Mouse (Mus musculus): Measurements from ENCODE around the gene Pam. TPM values are rescaled to one million over a fixed set of nuclear protein-coding genes. Genes with fewer than 3 reads are reported as not detected.
"Not testable (repeated sequence)": the region's sequence is repeated elsewhere in the genome, so short reads cannot be mapped to it uniquely, and the experiment has no call there.

Pam gene
- polyA plus RNA-seq, 1 experiment from 2014 or later, result 9.8 TPM

DNA sequence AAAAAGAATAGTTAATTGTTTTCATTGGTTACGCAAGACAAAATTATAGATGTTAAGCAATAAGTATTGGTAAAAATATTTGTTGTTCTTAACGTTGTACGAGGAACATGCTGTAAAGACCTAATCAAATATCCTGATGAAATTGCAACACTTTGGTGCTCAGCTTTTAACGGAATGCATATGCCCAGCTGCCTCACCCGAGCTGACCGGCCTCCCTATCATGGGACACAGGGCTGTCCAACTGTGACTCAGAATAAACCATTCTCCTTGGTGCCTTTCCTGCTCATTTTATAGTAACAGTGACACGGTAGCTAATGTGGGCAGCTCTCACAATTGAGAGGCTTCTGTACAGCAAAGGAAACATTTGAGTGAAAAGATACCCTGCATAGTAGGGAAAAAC lies 324.3 kb downstream of the Pam start:
- 46% methylated on average over 7 of the region's 7 CpGs for WGBS (ENCODE audit: insufficient replicate concordance)
- peak overlapping the region; percentile 94 for H3K4me3 ChIP-seq (replicated peaks)
- peaks cover 51% of the 10 kb centered on the region for H3K4me1 ChIP-seq (replicated peaks)
- peak overlapping the region; percentile 63 for H3K27ac ChIP-seq
- DNase-seq, result no peak
- H3K27me3 ChIP-seq, result no peaks in the 10 kb centered on the region
- no peaks in the 10 kb centered on the region for H3K9me3 ChIP-seq (replicated peaks)
- no peaks in the 10 kb centered on the region for H3K36me3 ChIP-seq
- no peak for ATAC-seq (ENCODE audit: low read depth)
- H3K4me2 ChIP-seq, result peak overlapping the region; percentile 93
- H3K9ac ChIP-seq, result peak overlapping the region; percentile 85

DNA sequence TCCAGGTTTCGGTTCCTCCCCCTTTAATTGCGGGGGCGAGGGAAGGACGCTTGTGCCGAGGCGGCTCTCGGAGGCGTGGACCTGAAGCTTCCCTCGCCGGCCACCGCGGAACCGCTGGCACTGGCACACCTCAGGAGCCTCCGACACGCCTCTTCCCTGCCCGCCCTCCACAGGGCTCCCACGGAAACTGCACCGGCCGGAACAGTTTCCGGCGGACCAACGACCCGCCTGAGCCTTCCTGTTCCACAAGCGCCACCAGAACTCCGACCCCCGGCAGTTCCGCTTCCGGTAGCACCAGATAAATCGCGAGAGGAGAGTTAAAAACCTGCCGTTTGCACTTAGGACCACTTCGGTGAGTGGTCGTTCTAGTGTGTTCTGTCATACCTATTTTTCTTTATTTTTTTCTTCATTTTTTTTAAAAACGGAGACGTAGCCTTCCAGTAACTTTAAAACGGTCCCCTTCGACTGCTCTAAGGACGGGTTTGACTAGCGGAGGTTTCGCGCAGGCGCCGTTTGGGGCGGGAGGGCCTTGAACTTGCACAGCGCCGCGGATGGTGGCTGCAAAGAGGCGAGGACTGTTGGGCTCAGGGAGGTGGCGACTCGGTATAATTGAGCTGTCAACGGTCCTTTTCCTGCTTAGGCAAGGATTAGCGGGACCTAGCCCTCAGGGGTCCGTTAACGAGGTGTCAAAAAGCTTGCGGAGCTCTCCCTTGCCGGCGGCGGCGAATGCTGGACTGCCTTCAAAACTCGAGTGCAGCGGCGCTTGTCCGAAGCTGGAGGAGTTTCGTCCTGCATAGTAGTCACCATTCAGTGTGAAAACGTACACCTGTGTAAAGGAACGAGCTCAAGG lies 325.3 kb downstream of the Pam start, which contains the start of the genes Gin1 and Ppip5k2:
TSS of gene Gin1 (plus strand) at position 269 of the 850 bp plus-strand sequence.
TSS of gene Ppip5k2 (minus strand) at position 508 of the 850 bp plus-strand sequence.
- under 1% methylated on average over 66 of the region's 66 CpGs for whole genome bisulfite sequencing (ENCODE audit: insufficient replicate concordance)
- Histone ChIP-seq H3K27ac (peak within 1 kb of the TSS; percentile 90), H3K36me3 (no peaks in the 10 kb centered on the region), H3K4me2 (peak within 1 kb of the TSS; percentile 93), H3K4me1 (replicated peaks) (peaks cover 61% of the 10 kb centered on the region), H3K9ac (peak within 1 kb of the TSS; percentile 85), H3K9me3 (replicated peaks) (no peaks in the 10 kb centered on the region), H3K4me3 (replicated peaks) (peak within 1 kb of the TSS; percentile 94), H3K27me3 (no peaks in the 10 kb centered on the region)
- ATAC-seq (ENCODE audit: low read depth) (peak; percentile 98), DNase-seq (peak; percentile 90)

DNA sequence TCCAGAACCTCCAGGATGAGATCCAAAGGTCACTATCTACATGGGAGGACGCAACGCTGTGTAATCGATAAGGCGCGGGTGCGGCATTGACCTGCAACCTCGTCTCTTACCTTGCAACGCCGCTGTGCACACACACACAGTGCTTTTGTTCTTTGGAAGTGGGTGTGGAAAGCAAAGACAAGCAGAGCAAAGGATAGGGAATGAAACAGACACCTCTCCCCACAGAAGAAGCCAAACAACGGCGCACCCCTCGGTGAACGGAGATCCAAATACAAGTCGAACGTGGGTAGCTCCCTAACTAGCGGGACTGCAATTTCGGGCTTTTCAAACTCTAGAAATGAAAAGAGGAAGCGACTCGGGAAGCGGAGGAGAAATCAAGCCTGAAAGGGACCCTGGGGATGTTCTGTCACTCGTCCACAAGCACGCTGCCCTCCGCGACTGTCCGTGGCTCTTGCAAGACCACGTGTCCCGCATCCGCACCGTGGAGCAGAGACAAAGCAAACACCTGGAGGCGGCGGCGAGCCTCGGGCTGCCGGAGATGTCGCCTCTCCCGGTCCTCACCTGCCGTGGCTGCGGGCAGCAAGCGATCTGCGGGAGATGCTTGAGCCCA lies 326.0 kb downstream of the Pam start:
- 1% methylated on average over 40 of the region's 40 CpGs for WGBS (ENCODE audit: insufficient replicate concordance)
- Histone ChIP-seq H3K9ac (peak overlapping the region; percentile 85), H3K9me3 (replicated peaks) (no peaks in the 10 kb centered on the region), H3K27me3 (no peaks in the 10 kb centered on the region), H3K36me3 (no peaks in the 10 kb centered on the region), H3K4me1 (replicated peaks) (peaks cover 62% of the 10 kb centered on the region), H3K4me3 (replicated peaks) (peak overlapping the region; percentile 94), H3K4me2 (peak overlapping the region; percentile 93), H3K27ac (peak overlapping the region; percentile 90)
- ATAC-seq (ENCODE audit: low read depth) (peak; percentile 40), DNase-seq (peak; percentile 39)

DNA sequence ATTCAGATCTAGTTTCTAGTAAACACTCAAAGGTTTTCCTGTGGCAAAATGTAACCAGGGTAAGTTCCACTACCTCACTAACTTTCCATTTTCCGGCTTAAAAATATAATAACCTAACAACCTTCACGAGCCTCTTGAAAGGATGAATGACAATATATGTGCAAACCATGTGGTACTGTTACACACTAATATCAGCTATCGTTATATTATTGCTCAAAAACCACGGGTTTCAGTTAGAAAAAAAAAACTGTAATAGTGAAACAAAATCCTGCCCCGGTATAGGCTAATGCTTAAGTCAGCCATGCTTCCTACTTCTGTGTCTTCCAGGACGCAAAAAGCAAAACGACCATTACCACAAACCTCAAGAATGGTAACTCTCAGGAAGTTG lies 326.5 kb downstream of the Pam start:
- ATAC-seq (ENCODE audit: low read depth) (no peak), DNase-seq (no peak)
- Histone ChIP-seq H3K4me2 (peak overlapping the region; percentile 93), H3K9me3 (replicated peaks) (no peaks in the 10 kb centered on the region), H3K4me1 (replicated peaks) (peaks cover 57% of the 10 kb centered on the region), H3K27ac (peak overlapping the region; percentile 90), H3K27me3 (no peaks in the 10 kb centered on the region), H3K9ac (peak overlapping the region; percentile 85), H3K36me3 (no peaks in the 10 kb centered on the region), H3K4me3 (replicated peaks) (peak overlapping the region; percentile 94)
- 8% methylated on average over 7 of the region's 7 CpGs for WGBS (ENCODE audit: insufficient replicate concordance)

DNA sequence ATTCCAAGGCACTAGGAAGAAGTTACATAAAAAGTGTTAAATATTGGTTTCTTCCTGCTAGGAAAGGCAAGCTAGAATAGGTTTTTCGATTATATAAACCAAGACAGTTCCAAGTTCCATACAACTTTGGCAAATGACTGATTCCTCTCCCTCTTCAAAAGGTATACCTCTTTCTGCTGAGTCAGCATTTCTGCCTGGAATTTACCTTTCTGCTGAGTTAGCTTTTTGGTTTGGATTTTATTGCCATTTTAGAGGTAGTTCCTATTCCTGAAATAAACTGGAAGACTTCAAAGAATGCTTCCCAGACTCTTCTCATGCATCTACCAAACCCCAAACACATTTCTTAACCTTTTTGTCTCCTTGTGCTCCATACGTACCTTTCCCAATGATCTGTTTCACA lies 327.4 kb downstream of the Pam start:
- ATAC-seq (ENCODE audit: low read depth), result no peak
- H3K4me3 ChIP-seq (replicated peaks), result peak overlapping the region; percentile 94
- H3K27ac ChIP-seq, result no peak overlapping the region
- peak overlapping the region; percentile 93 for H3K4me2 ChIP-seq
- no peak overlapping the region for H3K9ac ChIP-seq
- H3K36me3 ChIP-seq, result no peaks in the 10 kb centered on the region
- WGBS (ENCODE audit: insufficient replicate concordance), result 56% methylated on average over 2 of the region's 2 CpGs
- no peaks in the 10 kb centered on the region for H3K9me3 ChIP-seq (replicated peaks)
- peaks cover 49% of the 10 kb centered on the region for H3K4me1 ChIP-seq (replicated peaks)
- DNase-seq, result no peak
- H3K27me3 ChIP-seq, result no peaks in the 10 kb centered on the region

DNA sequence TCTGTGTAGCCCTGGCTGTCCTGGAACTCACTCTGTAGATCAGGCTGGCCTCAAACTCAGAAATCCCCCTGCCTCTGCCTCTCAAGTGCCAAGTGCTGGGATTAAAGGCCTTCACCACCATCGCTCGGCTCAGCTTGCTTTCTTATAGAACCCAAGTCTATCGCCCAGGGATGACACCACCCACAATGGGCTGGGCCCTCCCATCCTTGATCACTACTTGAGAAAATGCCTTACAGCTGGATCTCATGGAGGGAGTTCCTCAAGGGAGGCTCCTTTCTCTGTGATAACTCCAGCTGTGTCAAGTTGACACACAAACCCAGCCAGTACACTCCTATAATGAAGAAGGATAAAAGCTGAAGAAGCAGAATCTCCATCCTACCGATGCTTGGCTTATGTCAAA lies 329.7 kb downstream of the Pam start:
- H3K4me2 ChIP-seq; DNase-seq; H3K9ac ChIP-seq; H3K27ac ChIP-seq; H3K9me3 ChIP-seq (replicated peaks); ATAC-seq (ENCODE audit: low read depth); H3K4me3 ChIP-seq (replicated peaks); H3K27me3 ChIP-seq; H3K36me3 ChIP-seq: not testable (repeated sequence)
- H3K4me1 ChIP-seq (replicated peaks), result peaks cover 29% of the 10 kb centered on the region
- 68% methylated on average over 4 of the region's 4 CpGs for WGBS (ENCODE audit: insufficient replicate concordance)

DNA sequence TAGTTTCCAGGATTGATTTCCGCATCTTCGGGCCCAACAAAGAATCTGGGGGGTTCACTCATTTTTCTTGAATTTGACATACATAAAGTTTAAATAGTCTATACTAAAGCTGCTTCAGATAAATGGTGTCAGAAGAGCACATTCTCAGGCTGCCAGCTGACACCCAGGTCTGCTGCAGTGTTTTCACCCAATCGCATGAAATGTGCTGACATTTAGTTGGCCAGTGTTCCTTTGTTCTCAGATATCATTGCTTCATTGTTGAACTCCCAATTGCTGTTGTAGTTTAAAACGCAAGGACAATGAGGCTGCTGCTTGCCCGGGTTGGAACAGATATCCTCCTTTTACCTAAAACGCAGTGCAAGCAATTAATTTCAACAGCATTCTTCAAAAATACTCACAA lies 334.0 kb downstream of the Pam start:
- WGBS (ENCODE audit: insufficient replicate concordance), result 78% methylated on average over 6 of the region's 6 CpGs
- Histone ChIP-seq H3K27ac (no peak overlapping the region), H3K27me3 (no peaks in the 10 kb centered on the region), H3K4me2 (no peak overlapping the region), H3K9me3 (replicated peaks) (no peaks in the 10 kb centered on the region), H3K4me3 (replicated peaks) (no peak overlapping the region), H3K9ac (no peak overlapping the region), H3K4me1 (replicated peaks) (peaks cover 15% of the 10 kb centered on the region), H3K36me3 (peaks cover 3% of the 10 kb centered on the region; the same call in 1 of the 2 replicates)
- DNase-seq, result no peak
- ATAC-seq (ENCODE audit: low read depth), result no peak

DNA sequence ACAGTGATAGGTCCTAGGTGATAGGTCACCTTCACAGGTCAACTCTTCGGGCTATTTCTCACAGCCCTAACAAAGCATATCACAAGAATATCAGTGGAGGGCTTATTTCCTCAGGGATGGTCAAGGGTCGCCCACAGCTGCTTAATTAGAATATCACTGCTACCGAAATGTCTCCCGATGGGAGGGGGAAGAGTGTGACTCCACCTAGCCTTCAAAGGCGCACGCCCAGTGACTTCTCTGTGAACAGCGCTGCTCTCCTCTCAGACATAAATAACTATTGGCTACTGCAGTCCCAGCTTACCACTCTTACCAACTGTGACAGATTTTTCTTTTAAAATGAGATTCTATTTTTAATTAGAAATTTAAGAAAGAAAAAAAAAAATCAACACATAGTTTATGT lies 334.8 kb downstream of the Pam start:
- DNase-seq (no peak), ATAC-seq (ENCODE audit: low read depth) (no peak)
- Histone ChIP-seq H3K36me3 (peaks cover 5% of the 10 kb centered on the region; the same call in 1 of the 2 replicates), H3K4me1 (replicated peaks) (peaks cover 9% of the 10 kb centered on the region), H3K4me3 (replicated peaks) (no peak overlapping the region), H3K27ac (no peak overlapping the region), H3K9ac (no peak overlapping the region), H3K27me3 (no peaks in the 10 kb centered on the region), H3K9me3 (replicated peaks) (no peaks in the 10 kb centered on the region), H3K4me2 (no peak overlapping the region)
- WGBS (ENCODE audit: insufficient replicate concordance), result 78% methylated on average over 7 of the region's 7 CpGs

DNA sequence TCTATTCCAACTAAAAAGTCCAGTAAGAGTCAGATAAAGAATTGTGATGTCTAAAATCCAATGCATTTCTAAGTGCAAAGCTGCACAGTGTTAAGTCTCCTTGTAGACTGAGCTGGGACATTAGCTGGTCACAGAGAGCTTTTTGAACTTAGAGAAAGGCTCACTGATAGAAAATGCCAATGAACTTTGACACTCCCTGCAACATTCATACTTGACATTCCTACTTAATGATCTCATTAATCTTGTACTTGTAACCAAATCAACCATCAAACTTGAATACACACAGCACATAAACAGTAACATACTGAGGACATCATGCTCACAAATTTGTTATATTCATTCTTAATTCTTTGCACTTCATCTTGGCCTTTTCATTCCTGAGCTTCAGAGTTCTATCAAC lies 335.6 kb downstream of the Pam start:
- Histone ChIP-seq H3K9ac (no peak overlapping the region), H3K27me3 (no peaks in the 10 kb centered on the region), H3K9me3 (replicated peaks) (no peaks in the 10 kb centered on the region), H3K4me2 (no peak overlapping the region), H3K4me3 (replicated peaks) (no peak overlapping the region), H3K36me3 (peaks cover 12% of the 10 kb centered on the region), H3K4me1 (replicated peaks) (0 out of 2 replicates have a peak, but pooled peaks cover 8% of the 10 kb centered on the region), H3K27ac (no peak overlapping the region)
- no peak for DNase-seq
- ATAC-seq (ENCODE audit: low read depth), result no peak

DNA sequence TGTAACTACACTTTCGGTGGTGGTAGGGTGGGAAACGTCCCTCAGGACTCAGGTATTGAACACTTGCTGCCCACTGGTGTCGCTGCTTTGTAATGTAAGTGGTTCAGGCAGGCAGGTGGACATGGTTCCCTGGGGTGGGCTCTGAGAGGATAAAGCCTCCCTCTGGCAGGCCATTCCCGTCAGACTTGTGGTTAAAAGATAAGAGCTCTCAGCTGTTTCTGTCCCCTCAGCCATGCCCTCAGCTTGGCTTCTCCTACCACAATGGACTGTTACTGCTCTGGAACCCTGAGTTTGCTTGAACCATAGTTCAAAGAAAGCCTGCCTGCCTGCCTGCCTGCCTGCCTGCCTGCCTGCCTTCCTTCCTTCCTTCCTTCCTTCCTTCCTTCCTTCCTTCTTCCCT lies 341.1 kb downstream of the Pam start:
- H3K4me3 ChIP-seq (replicated peaks), result no peak overlapping the region
- peaks cover 25% of the 10 kb centered on the region for H3K36me3 ChIP-seq
- 62% methylated on average over 4 of the region's 4 CpGs for WGBS (ENCODE audit: insufficient replicate concordance)
- peaks cover 11% of the 10 kb centered on the region for H3K4me1 ChIP-seq (replicated peaks)
- H3K4me2 ChIP-seq, result no peak overlapping the region
- H3K27ac ChIP-seq, result no peak overlapping the region; the same call in 1 of the 2 replicates
- H3K9me3 ChIP-seq (replicated peaks), result no peaks in the 10 kb centered on the region
- H3K9ac ChIP-seq, result no peak overlapping the region
- DNase-seq (no peak), ATAC-seq (ENCODE audit: low read depth) (peak; percentile 80)
- no peaks in the 10 kb centered on the region for H3K27me3 ChIP-seq

DNA sequence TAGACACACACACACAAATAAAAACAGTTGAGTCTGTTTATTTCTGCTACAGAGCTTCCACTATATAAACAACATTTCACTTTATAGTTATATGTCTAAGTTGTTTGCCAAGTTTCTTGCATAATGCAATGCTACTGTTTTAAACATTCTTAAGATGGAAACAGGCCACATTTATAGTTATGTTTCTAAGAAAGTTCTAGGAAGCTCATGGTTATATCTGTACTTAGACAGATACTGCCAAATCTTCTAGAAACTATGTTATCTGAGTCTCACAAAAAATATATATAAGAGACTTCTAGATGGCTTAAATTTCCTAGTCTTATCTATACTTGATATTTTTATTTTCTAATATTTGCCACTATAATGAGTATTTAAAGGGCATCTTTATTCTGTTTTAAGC lies 342.2 kb downstream of the Pam start:
- Histone ChIP-seq H3K36me3 (peaks cover 25% of the 10 kb centered on the region), H3K4me2 (no peak overlapping the region), H3K9me3 (replicated peaks) (no peaks in the 10 kb centered on the region), H3K4me3 (replicated peaks) (no peak overlapping the region), H3K27me3 (no peaks in the 10 kb centered on the region), H3K27ac (no peak overlapping the region; the same call in 1 of the 2 replicates), H3K9ac (no peak overlapping the region), H3K4me1 (replicated peaks) (peaks cover 11% of the 10 kb centered on the region)
- DNase-seq (no peak), ATAC-seq (ENCODE audit: low read depth) (no peak)

All from liver, embryonic 13.5 days (tissue).